Comparison of ENCODE assay signal across 8 mouse cellular contexts in the genomic region with DNA sequence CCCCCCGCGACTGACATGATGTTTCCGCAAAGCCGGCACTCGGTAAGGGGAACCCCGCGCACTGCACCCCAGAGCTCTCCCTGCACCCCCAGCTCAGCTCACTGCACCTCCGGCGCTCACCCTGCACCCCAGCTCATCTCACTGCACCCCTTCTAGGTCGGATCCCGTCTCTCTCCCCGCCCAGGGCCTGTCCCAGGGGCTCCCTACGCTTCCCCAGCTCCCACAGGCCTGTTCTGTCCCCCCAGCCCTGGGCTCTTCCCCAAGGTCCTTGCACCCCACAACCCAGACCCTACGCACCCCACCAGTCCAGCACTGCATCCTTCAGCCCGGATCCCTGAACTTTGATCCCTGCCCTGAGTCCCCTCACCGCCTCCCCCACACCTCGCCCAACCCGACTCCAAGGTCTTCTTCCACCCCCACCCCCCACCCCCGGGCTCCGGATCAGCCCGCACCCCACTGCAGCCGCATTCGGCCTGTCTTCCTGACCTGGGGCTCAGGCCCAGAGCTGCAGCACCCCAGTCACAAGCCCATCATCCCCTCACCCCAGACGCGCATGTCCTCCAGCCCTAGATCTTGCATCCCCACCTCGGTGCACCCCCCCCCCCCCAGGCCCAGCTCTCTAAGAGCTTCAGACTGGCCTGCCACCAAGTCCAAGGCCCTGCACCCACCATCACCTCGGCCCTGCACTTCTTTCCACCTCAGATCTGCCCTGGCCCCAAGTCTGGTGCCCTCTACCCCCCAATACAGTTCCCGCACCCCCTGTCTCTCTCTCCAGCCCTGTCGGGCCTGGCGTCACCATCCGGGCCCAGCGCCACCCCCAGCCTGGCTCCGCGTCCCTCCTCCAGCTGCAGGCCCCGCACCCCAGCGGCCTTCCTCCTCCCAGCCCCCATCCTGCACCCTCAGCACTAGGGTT. TPM values are rescaled to one million over a fixed set of nuclear protein-coding genes. Genes with fewer than 3 reads are reported as not detected.
DNase-seq lines count a peak whose midpoint lies in the region; ATAC-seq and TF ChIP-seq lines count a peak whose summit lies in the region.

No protein-coding gene starts in this region.

- intact Hi-C loops in left cerebral cortex, postnatal 4 days (cut with DNase I): loop anchor here (10.0 kb wide), 1 partner anchor 1825 kb away; no protein-coding TSS in a partner anchor

- H3K4me3 ChIP-seq in spleen, adult 2 months (ENCODE audit: extremely low read depth, insufficient read depth, insufficient read length): peak overlapping the region; percentile 97

- H3K27ac ChIP-seq in spleen, adult 2 months (ENCODE audit: insufficient read depth, low read length): peak overlapping the region; percentile 98

- no peaks in the 10 kb centered on the region for H3K27me3 ChIP-seq in spleen, adult 2 months (ENCODE audit: control insufficient read depth, insufficient read depth, low read length)

- DNase-seq in layer of hippocampus, adult 11-12 months (ENCODE audit: low spot score): peak; percentile 79
- DNase-seq in layer of hippocampus, adult 9-10 months (ENCODE audit: low spot score): no peak
- DNase-seq in gastrocnemius, postnatal 4 days (ENCODE audit: low spot score in 2 of 2): peak; percentile 65 to 79
- DNase-seq in left cerebral cortex, postnatal 4 days: peak; percentile 69
- DNase-seq in spleen, adult 2 months (ENCODE audit: low read depth in 1 of 2, low spot score in 2 of 2): peak in 1 of 2 experiments; percentile 64

- H3K36me3 ChIP-seq in spleen, adult 2 months (ENCODE audit: control insufficient read depth, insufficient read depth, low read length): peaks cover 19% of the 10 kb centered on the region

- 2% methylated on average over 32 of the region's 36 CpGs for WGBS in spleen, adult 2 months

- TF ChIP-seq POLR2A in spleen, adult 2 months (IDR thresholded peaks at IDR 0.05; ENCODE audit: low read depth, low read length): no peak; the same call in 1 of the 2 replicates

- H3K4me1 ChIP-seq in spleen, adult 2 months (ENCODE audit: control insufficient read depth, insufficient read depth, insufficient read length): peaks cover 16% of the 10 kb centered on the region; the same call in 1 of the 2 replicates

- peak; percentile 51 for ATAC-seq in common myeloid progenitor, adult 5-6 weeks (replicated peaks; ENCODE audit: low read depth, poor library complexity, severe bottlenecking)
- peak; percentile 49 for ATAC-seq in inflammation-experienced regulatory T-cells, adult 6 months
- ATAC-seq in megakaryocyte progenitor cell, adult 5-6 weeks (replicated peaks; ENCODE audit: poor library complexity): peak; percentile 52

- no peak for TF ChIP-seq CTCF in spleen, adult 2 months (IDR thresholded peaks at IDR 0.05; ENCODE audit: extremely low read depth, insufficient read depth, insufficient read length, insufficient replicate concordance)

RNA-seq across cellular contexts. Expression of a gene that starts 0.6 kb away (rescaled TPM):
- 134 and 183 TPM in 2 replicates for total RNA-seq in common myeloid progenitor, adult 5-6 weeks (2017)
- total RNA-seq in gastrocnemius, postnatal 4 days (2021): 100 to 1,000 TPM; 537 to 620 TPM
- polyA plus RNA-seq in inflammation-experienced regulatory T-cells, adult 6 months (2017; shearing (Covaris generic)): 100 to 1,000 TPM in 2 of 3 experiments, 10 to 100 TPM in 1; 82.5 to 118 (median 109) TPM
- total RNA-seq in left cerebral cortex, postnatal 4 days (2021): 100 to 1,000 TPM; 474 to 479 TPM
- total RNA-seq in megakaryocyte progenitor cell, adult 5-6 weeks (2015): 197 and 225 TPM in 2 replicates
- 178 and 191 TPM in 2 replicates for total RNA-seq in megakaryocyte progenitor cell, adult 5-6 weeks (2017)
- 702 and 1,172 TPM in 2 replicates for polyA plus RNA-seq in spleen, adult 2 months (2012; rRNA removed)

RNA-seq across cellular contexts. Expression of a gene that starts 14.5 kb away (rescaled TPM):
- 1.5 and 3.3 TPM in 2 replicates for total RNA-seq in common myeloid progenitor, adult 5-6 weeks (2017)
- total RNA-seq in gastrocnemius, postnatal 4 days (2021): 10 to 100 TPM in 1 of 2 experiments, 1 to 10 TPM in 1; 7.8 to 10.5 TPM
- 1 to 10 TPM in 2 of 3 experiments, not detected in 1; 1.4 TPM for polyA plus RNA-seq in inflammation-experienced regulatory T-cells, adult 6 months (2017; shearing (Covaris generic))
- 10 to 100 TPM; 34.0 to 44.5 TPM for total RNA-seq in left cerebral cortex, postnatal 4 days (2021)
- total RNA-seq in megakaryocyte progenitor cell, adult 5-6 weeks (2015): 0.95 and 1.5 TPM in 2 replicates
- 0.08 and 3.5 TPM in 2 replicates for total RNA-seq in megakaryocyte progenitor cell, adult 5-6 weeks (2017)
- polyA plus RNA-seq in spleen, adult 2 months (2012; rRNA removed): 49.9 and 58.6 TPM in 2 replicates

RNA-seq across cellular contexts. Expression of a gene that starts 14.9 kb away (rescaled TPM):
- 5.0 and 5.7 TPM in 2 replicates for total RNA-seq in common myeloid progenitor, adult 5-6 weeks (2017)
- 10 to 100 TPM; 56.8 to 59.5 TPM for total RNA-seq in gastrocnemius, postnatal 4 days (2021)
- polyA plus RNA-seq in inflammation-experienced regulatory T-cells, adult 6 months (2017; shearing (Covaris generic)): 10 to 100 TPM; 26.5 to 29.4 (median 28.7) TPM
- total RNA-seq in left cerebral cortex, postnatal 4 days (2021): 100 to 1,000 TPM; 116 to 117 TPM
- total RNA-seq in megakaryocyte progenitor cell, adult 5-6 weeks (2015): 5.4 and 6.0 TPM in 2 replicates
- 7.6 and 10.2 TPM in 2 replicates for total RNA-seq in megakaryocyte progenitor cell, adult 5-6 weeks (2017)
- 33.8 and 38.9 TPM in 2 replicates for polyA plus RNA-seq in spleen, adult 2 months (2012; rRNA removed)

RNA-seq across cellular contexts. Expression of a gene that starts 35.9 kb away (rescaled TPM):
- 30.6 and 39.1 TPM in 2 replicates for total RNA-seq in common myeloid progenitor, adult 5-6 weeks (2017)
- 1 to 10 TPM; 1.1 to 1.8 TPM for total RNA-seq in gastrocnemius, postnatal 4 days (2021)
- 100 to 1,000 TPM in 1 of 3 experiments, 10 to 100 TPM in 2; 23.1 to 102 (median 24.3) TPM for polyA plus RNA-seq in inflammation-experienced regulatory T-cells, adult 6 months (2017; shearing (Covaris generic))
- 1 to 10 TPM; 1.1 to 1.6 TPM for total RNA-seq in left cerebral cortex, postnatal 4 days (2021)
- total RNA-seq in megakaryocyte progenitor cell, adult 5-6 weeks (2015): 29.4 and 31.9 TPM in 2 replicates
- total RNA-seq in megakaryocyte progenitor cell, adult 5-6 weeks (2017): 28.7 and 28.9 TPM in 2 replicates
- polyA plus RNA-seq in spleen, adult 2 months (2012; rRNA removed): 14.8 and 15.1 TPM in 2 replicates

RNA-seq across cellular contexts. Expression of a gene that starts 41.0 kb away (rescaled TPM):
- 8.4 and 26.1 TPM in 2 replicates for total RNA-seq in common myeloid progenitor, adult 5-6 weeks (2017)
- 1 to 10 TPM; 5.2 to 6.6 TPM for total RNA-seq in gastrocnemius, postnatal 4 days (2021)
- polyA plus RNA-seq in inflammation-experienced regulatory T-cells, adult 6 months (2017; shearing (Covaris generic)): 1 to 10 TPM in 2 of 3 experiments, under 1 TPM in 1; 0.99 to 1.9 (median 1.7) TPM
- 1 to 10 TPM; 2.2 to 3.2 TPM for total RNA-seq in left cerebral cortex, postnatal 4 days (2021)
- total RNA-seq in megakaryocyte progenitor cell, adult 5-6 weeks (2015): 15.4 and 18.4 TPM in 2 replicates
- 3.5 and 13.3 TPM in 2 replicates for total RNA-seq in megakaryocyte progenitor cell, adult 5-6 weeks (2017)
- 14.3 and 15.6 TPM in 2 replicates for polyA plus RNA-seq in spleen, adult 2 months (2012; rRNA removed)
